Mouse (Mus musculus) heart, adult 2 months (tissue): ENCODE results near the gene Ss18l2. TPM values are rescaled to one million over a fixed set of nuclear protein-coding genes. Genes with fewer than 3 reads are reported as not detected.

Experiments
- DNase-seq, 2 experiments: peaks; one replicate each; pipeline ENCODE4 v3.0.0; 2021
- H3K27ac ChIP-seq: fragments of 200-600 bp; 2 replicates; pipeline ENCODE4 v1.8.1; 2022
- H3K27me3 ChIP-seq: fragments of 200-500 bp; 2 replicates; pipeline ENCODE4 v1.6.1; 2012; ENCODE audit warnings: mild to moderate bottlenecking, low read length, inconsistent platforms, mixed read lengths; ENCODE audit not compliant: control insufficient read depth, insufficient read depth
- H3K36me3 ChIP-seq: fragments of 200-500 bp; 2 replicates; pipeline ENCODE4 v1.6.1; 2012; ENCODE audit warnings: low read length, inconsistent platforms; ENCODE audit not compliant: control insufficient read depth, insufficient read depth
- H3K4me1 ChIP-seq: fragments of 200-500 bp; 2 replicates; pipeline ENCODE4 v1.6.1; 2011; ENCODE audit warnings: low read length; ENCODE audit not compliant: control insufficient read depth, insufficient read depth
- H3K4me3 ChIP-seq: fragments of 200-600 bp; 2 replicates; pipeline ENCODE4 v1.8.1; 2022
- H3K79me2 ChIP-seq: fragments of 200-500 bp; replicated peaks from 2 replicates; pipeline ENCODE4 v1.6.1; 2012; ENCODE audit warnings: mild to moderate bottlenecking, inconsistent platforms, low read length, moderate library complexity, mixed read lengths; ENCODE audit not compliant: control insufficient read depth, insufficient read depth
- H3K9ac ChIP-seq: fragments of 200-500 bp; 2 replicates; pipeline ENCODE4 v1.6.1; 2012; ENCODE audit warnings: low read depth, mild to moderate bottlenecking, control low read depth, inconsistent platforms, low read length, mixed read lengths
- CTCF ChIP-seq: fragments of 200-600 bp; IDR thresholded peaks from 2 replicates; pipeline ENCODE4 v1.8.1; 2022; ENCODE audit warnings: antibody characterized with exemption, mild to moderate bottlenecking, moderate library complexity
- EP300 ChIP-seq: fragments of 200-500 bp; IDR thresholded peaks from 2 replicates; pipeline ENCODE4 v1.6.1; 2011; ENCODE audit warnings: low read depth, low read length, control low read depth; ENCODE audit not compliant: insufficient read depth
- POLR2A ChIP-seq: fragments of 200-500 bp; IDR thresholded peaks from 2 replicates; pipeline ENCODE4 v1.6.1; 2011; ENCODE audit warnings: mild to moderate bottlenecking, low read depth, low read length, control low read depth; ENCODE audit not compliant: insufficient read depth
- WGBS: fragments of 180-500 bp; shearing (Covaris S2); methylation state at CpG from one replicate; pipeline ENCODE4 v1.1.7; 2018; 5-methylcytosine and 5-hydroxymethylcytosine counted together
- intact Hi-C: fragments of 180-260 bp; cut with DNase I; formaldehyde crosslinking; loops from one replicate; pipeline ENCODE4 v1.15.1; 2025
- polyA plus RNA-seq: library from polyadenylated mRNA; depleted of rRNA; stranded (reverse); fragments of >200 nt; gene quantifications from 2 replicates; pipeline ENCODE4 v1.2.3, GENCODE M21; 2012; rRNA removed
- total RNA-seq, 2 experiments: library from RNA; stranded (reverse); gene quantifications; 2 replicates each; pipeline ENCODE4 v1.2.3; 2021

The Ss18l2 gene
- total and polyA plus RNA-seq, 3 experiments = 103 to 138 (median 125) TPM

DNA sequence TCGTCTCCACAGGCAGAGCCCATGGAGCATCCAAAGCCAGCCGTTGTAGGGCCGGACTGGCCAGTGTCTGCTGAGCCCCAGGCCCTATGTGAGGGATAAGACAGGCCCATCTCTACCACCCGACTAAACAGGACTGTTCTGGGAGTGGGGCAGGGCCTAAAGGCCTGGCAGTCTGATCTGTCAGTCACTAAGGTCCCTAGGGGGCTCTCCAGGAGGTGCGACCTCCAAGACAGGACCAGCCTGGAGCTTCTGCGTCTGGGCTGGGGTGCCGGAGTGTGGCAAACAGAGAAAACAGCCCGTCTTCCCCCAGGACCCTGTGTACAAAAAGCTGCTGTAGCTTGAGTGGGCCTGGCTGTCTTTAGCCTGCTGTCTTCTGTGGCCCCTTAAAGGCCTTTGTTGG lies 51.7 kb downstream of the Ss18l2 start:
- 77% methylated on average over 8 of the region's 8 CpGs for WGBS
- Histone ChIP-seq H3K79me2 (no peaks in the 10 kb centered on the region), H3K36me3 (no peaks in the 10 kb centered on the region), H3K4me3 (no peak overlapping the region), H3K9ac (no peak overlapping the region), H3K27me3 (no peaks in the 10 kb centered on the region), H3K4me1 (peaks cover 4% of the 10 kb centered on the region), H3K27ac (no peak overlapping the region)
- no peak for DNase-seq
- intact Hi-C loops = no loop called here
- no peak for TF ChIP-seq EP300
- no peak for TF ChIP-seq CTCF
- no peak for TF ChIP-seq POLR2A

DNA sequence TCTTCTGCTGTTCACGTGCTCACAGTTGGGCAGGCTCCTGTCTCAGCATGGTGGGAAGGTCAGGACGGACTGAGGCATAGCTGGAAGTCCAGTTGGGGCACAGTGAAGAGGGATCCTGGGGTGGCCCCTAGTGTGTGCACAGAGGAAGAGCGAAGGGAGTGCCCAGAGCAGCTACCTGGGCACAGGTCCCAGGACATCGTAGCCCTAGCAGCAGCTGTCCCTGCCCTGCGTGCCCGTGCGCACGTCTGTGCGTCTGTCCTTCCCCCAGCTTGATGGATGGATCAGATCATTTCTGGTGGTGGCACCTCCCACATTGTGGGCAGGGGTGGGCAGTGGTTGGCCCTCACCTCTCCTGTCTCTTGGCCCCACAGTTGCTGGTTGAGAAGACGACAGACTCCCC lies 52.1 kb downstream of the Ss18l2 start:
- no peaks in the 10 kb centered on the region for H3K79me2 ChIP-seq
- no peak overlapping the region for H3K4me3 ChIP-seq
- H3K9ac ChIP-seq = no peak overlapping the region
- no peak for DNase-seq
- H3K4me1 ChIP-seq = peaks cover 4% of the 10 kb centered on the region
- no peak overlapping the region for H3K27ac ChIP-seq
- no peaks in the 10 kb centered on the region for H3K27me3 ChIP-seq
- no peaks in the 10 kb centered on the region for H3K36me3 ChIP-seq
- 88% methylated on average over 10 of the region's 10 CpGs for WGBS
- no peak for TF ChIP-seq POLR2A
- TF ChIP-seq CTCF = no peak
- no peak for TF ChIP-seq EP300
- intact Hi-C loops = no loop called here

DNA sequence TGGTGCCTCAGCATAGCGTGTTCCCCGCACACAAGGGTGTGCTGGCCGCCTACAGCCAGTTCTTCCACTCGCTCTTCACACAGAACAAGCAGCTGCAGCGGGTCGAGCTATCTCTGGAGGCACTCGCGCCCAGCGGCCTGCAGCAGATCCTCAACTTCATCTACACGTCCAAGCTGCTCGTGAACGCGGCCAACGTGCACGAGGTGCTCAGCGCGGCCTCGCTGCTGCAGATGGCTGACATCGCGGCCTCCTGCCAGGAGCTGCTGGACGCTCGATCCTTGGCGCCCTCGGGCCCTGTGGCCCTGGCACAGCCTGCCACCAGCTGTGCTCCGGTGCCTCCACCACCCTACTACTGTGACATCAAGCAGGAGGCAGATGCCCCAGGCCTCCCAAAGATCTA lies 52.6 kb downstream of the Ss18l2 start:
- no peaks in the 10 kb centered on the region for H3K36me3 ChIP-seq
- no peak overlapping the region for H3K27ac ChIP-seq
- TF ChIP-seq CTCF (no peak), POLR2A (no peak), EP300 (no peak)
- no peak for DNase-seq
- no peak overlapping the region for H3K4me3 ChIP-seq
- H3K79me2 ChIP-seq = no peaks in the 10 kb centered on the region
- no peaks in the 10 kb centered on the region for H3K27me3 ChIP-seq
- intact Hi-C loops = no loop called here
- peaks cover 3% of the 10 kb centered on the region for H3K4me1 ChIP-seq
- WGBS = 84% methylated on average over 25 of the region's 25 CpGs
- H3K9ac ChIP-seq = no peak overlapping the region

Other genes with a start within 250 kb of the Ss18l2 start
- gene Cck, start 214.6 kb upstream of the Ss18l2 start, total RNA-seq = not detected
- 0.35 and 0.47 TPM in 2 replicates for gene Cck, start 214.6 kb upstream of the Ss18l2 start, polyA plus RNA-seq
- gene Lyzl4, start 68.2 kb upstream of the Ss18l2 start, total RNA-seq = not detected
- gene Lyzl4, start 68.2 kb upstream of the Ss18l2 start, polyA plus RNA-seq = 0.12 and 0.88 TPM in 2 replicates
- 1 to 10 TPM; 1.2 to 1.4 TPM for gene Vipr1, start 67.6 kb upstream of the Ss18l2 start, total RNA-seq
- gene Vipr1, start 67.6 kb upstream of the Ss18l2 start, polyA plus RNA-seq = 0.41 and 0.45 TPM in 2 replicates
- gene Sec22c, start 4.8 kb upstream of the Ss18l2 start, total RNA-seq = 1 to 10 TPM; 3.9 to 5.0 TPM
- gene Sec22c, start 4.8 kb upstream of the Ss18l2 start, polyA plus RNA-seq = 6.7 and 9.5 TPM in 2 replicates
- gene Nktr, start 8.8 kb downstream of the Ss18l2 start, total RNA-seq = 10 to 100 TPM; 28.7 to 33.1 TPM
- 23.1 and 39.2 TPM in 2 replicates for gene Nktr, start 8.8 kb downstream of the Ss18l2 start, polyA plus RNA-seq
- 100 to 1,000 TPM; 117 to 130 TPM for gene Zfp651, start 49.0 kb downstream of the Ss18l2 start, total RNA-seq
- 67.7 and 84.2 TPM in 2 replicates for gene Zfp651, start 49.0 kb downstream of the Ss18l2 start, polyA plus RNA-seq
- gene Klhl40, start 67.3 kb downstream of the Ss18l2 start, total RNA-seq = 10 to 100 TPM; 12.3 to 17.4 TPM
- gene Klhl40, start 67.3 kb downstream of the Ss18l2 start, polyA plus RNA-seq = 11.0 and 13.1 TPM in 2 replicates
- gene Hhatl, start 82.2 kb downstream of the Ss18l2 start, total RNA-seq = 100 to 1,000 TPM in 1 of 2 experiments, 10 to 100 TPM in 1; 96.3 to 111 TPM
- 201 and 224 TPM in 2 replicates for gene Hhatl, start 82.2 kb downstream of the Ss18l2 start, polyA plus RNA-seq
- gene Ccdc13, start 129.1 kb downstream of the Ss18l2 start, total RNA-seq = not detected
- gene Ccdc13, start 129.1 kb downstream of the Ss18l2 start, polyA plus RNA-seq = 0.32 and 0.49 TPM in 2 replicates
- 100 to 1,000 TPM; 198 to 199 TPM for gene Higd1a, start 148.0 kb downstream of the Ss18l2 start, total RNA-seq
- 71.7 and 106 TPM in 2 replicates for gene Higd1a, start 148.0 kb downstream of the Ss18l2 start, polyA plus RNA-seq
- 1 to 10 TPM in 1 of 2 experiments, under 1 TPM in 1; 0.84 to 2.4 TPM for gene Ackr2, start 188.0 kb downstream of the Ss18l2 start, total RNA-seq
- 3.1 and 3.5 TPM in 2 replicates for gene Ackr2, start 188.0 kb downstream of the Ss18l2 start, polyA plus RNA-seq
- gene Cyp8b1, start 206.0 kb downstream of the Ss18l2 start, total RNA-seq = not detected
- gene Cyp8b1, start 206.0 kb downstream of the Ss18l2 start, polyA plus RNA-seq = 0.06 and 0.15 TPM in 2 replicates
- under 1 TPM; 0.42 to 0.96 TPM for gene Fam198a, start 240.7 kb downstream of the Ss18l2 start, total RNA-seq
- gene Fam198a, start 240.7 kb downstream of the Ss18l2 start, polyA plus RNA-seq = 1.5 and 2.2 TPM in 2 replicates